Mouse (Mus musculus) olfactory bulb, adult 2 months (tissue): Measurements from ENCODE around the gene Mcoln2.

Source experiments
- CTCF ChIP-seq: fragments of 200-500 bp; IDR thresholded peaks from 2 replicates; pipeline ENCODE4 v1.5.1; 2012; ENCODE audit warnings: low read depth, mild to moderate bottlenecking, low read length, moderate library complexity; ENCODE audit not compliant: insufficient read depth
- POLR2A ChIP-seq: fragments of 200-500 bp; IDR thresholded peaks from 2 replicates; pipeline ENCODE4 v1.6.1; 2012; ENCODE audit warnings: mild to moderate bottlenecking, low read depth, low read length, moderate library complexity; ENCODE audit not compliant: insufficient read depth

GRCm38 (mm10) chr3:146177748-146178582 is 28.3 kb downstream of the Mcoln2 start:
- no peak for TF ChIP-seq POLR2A
- TF ChIP-seq CTCF: peak; percentile 98
